Mouse (Mus musculus): Measurements from ENCODE around the gene Cgrrf1.

Gene Cgrrf1

GRCm38 (mm10) chr14:46827430-46827829 is 4.5 kb upstream of the Cgrrf1 start:
- DNase-seq, result no peak

GRCm38 (mm10) chr14:46831295-46831694 is 630 bp upstream of the Cgrrf1 start:
- DNase-seq, result no peak

DNA sequence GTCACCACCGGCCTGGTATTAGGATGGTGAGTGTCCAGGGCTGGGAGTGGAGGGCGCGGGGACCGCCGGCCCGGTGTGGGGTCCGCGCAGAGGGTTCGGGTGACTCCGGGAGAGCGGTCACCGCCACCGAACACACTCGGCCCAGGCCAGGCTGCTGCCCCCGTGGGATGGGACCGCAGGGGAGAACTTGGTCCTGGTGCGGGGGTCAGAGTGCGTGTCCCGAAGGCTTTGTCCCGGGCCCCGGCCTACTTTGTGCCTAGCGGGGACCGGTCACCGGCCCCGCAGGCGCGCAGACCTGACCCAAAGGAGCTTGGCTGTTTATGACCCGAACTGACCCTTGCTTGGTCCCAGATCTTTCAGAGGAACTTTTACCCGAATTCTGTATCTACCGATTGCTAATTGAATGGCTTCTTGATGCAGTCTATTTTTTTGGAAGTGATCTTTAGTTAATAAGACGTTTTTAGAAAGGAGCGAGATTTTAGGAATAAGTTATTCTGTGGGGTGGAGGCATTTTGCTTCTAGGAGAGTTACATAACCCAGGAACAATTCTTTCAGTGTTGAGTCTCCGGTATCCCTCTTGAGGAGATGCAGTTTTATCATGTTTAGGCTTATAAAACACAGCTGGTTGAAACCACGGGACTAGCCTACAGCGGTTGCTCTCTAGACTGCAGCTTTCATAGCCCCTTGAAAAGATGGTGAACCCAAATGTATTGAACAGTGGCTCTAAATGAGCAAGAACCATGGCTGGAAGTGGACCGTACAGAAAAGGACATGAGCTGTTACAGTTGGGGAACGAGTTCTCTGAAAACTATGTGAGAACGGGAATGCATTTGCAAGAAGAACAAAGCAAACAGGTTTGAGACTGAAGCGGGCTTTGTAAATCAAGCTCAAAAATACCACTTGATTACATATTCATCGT is 688 bp downstream of the Cgrrf1 start:
- DNase-seq, result peak; percentile 64

GRCm38 (mm10) chr14:46839326-46839725 is 7.4 kb downstream of the Cgrrf1 start:
- DNase-seq, result no peak

- no peak for DNase-seq
These were observed 13.8 kb downstream of the Cgrrf1 start for GRCm38 (mm10) chr14:46845706-46846105.

- no peak for DNase-seq
These were observed 16.2 kb downstream of the Cgrrf1 start for GRCm38 (mm10) chr14:46848063-46848590.

DNA sequence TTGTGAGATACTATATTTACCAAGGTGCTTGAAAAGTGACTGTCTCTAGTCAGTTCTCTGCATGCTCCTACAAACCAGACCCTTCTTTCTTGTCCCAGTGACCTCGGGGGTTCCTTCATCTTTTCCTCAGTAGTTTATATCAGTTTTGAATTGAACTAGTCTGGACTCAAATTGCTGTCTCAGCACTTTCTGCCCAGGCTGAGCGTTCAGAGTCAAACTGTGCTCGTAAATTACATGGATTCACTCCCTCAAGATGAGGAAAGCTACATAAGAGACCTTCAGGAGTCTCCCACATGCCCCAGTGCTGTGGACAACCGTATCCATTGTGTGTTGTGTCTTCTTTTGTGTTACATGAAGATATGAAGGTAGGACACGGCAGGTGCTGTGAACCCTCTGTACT is 16.8 kb downstream of the Cgrrf1 start:
- no peak for DNase-seq

GRCm38 (mm10) chr14:46849769-46850168 is 17.8 kb downstream of the Cgrrf1 start:
- DNase-seq, result no peak

GRCm38 (mm10) chr14:46853677-46854076 is 21.8 kb downstream of the Cgrrf1 start:
- no peak for DNase-seq

- no peak for DNase-seq
These were observed 31.0 kb downstream of the Cgrrf1 start for GRCm38 (mm10) chr14:46862922-46863321.

DNA sequence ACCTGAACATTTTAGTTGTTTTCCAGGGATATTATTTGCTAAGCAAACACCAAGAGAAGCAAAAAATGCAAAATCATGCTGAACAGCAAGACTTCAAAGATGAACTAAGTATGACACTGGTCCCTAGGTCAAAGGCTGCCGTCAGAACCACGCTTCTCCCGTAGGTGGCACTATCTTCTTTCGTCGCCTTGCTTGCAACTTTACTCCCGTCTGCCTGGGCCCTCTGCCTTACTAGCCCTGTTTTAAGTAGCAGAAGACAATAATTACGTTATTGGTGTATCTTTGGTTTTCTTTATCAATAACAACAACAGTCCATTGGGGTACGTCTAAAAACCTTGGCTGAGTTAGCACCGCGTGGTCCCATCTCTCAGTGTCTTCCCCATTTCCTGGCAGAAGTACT is 49.0 kb downstream of the Cgrrf1 start:
- DNase-seq, result peak; percentile 83

GRCm38 (mm10) chr14:46881581-46882430 is 49.9 kb downstream of the Cgrrf1 start:
- no peak for DNase-seq

DNA sequence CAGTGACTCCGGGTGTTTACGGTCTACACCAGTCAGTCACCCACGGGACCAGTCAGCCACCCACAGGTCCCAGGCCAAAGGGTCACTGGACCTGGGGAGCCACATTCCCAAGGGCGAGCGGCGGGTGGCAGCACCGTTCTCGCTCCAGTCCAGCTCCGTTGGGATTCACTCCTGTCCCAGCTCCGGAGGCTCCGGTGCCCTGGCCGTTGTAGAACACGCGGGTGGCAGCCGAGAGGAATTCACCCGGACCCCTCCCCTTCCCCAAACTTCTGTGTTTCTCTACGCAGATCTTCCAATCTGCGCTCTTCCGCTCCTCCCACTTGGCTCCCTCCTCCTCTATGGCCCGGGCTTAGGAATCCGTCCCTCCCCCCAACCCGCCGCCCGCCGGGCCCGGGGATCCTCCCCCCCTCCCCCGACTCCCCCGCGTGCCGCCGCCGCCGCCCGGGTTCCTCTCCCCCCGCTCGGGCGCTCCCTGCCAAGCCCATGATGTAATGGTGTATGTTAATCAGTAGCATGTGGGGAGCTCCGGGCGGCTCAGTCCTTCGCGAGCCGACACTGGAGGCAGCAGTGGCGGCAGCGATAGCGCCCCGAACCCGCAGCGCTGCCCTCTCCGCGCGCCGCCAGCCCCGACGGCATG is 50.6 kb downstream of the Cgrrf1 start, which contains the start of gene Samd4:
Gene Samd4 (plus strand): TSS at position 424 of the 637 bp plus-strand sequence.
- peak; percentile 91 for DNase-seq

- DNase-seq, result peak; percentile 78
These were observed 51.3 kb downstream of the Cgrrf1 start for GRCm38 (mm10) chr14:46883068-46883870.

GRCm38 (mm10) chr14:46883871-46884441 is 52.0 kb downstream of the Cgrrf1 start:
- peak; percentile 67 for DNase-seq

DNA sequence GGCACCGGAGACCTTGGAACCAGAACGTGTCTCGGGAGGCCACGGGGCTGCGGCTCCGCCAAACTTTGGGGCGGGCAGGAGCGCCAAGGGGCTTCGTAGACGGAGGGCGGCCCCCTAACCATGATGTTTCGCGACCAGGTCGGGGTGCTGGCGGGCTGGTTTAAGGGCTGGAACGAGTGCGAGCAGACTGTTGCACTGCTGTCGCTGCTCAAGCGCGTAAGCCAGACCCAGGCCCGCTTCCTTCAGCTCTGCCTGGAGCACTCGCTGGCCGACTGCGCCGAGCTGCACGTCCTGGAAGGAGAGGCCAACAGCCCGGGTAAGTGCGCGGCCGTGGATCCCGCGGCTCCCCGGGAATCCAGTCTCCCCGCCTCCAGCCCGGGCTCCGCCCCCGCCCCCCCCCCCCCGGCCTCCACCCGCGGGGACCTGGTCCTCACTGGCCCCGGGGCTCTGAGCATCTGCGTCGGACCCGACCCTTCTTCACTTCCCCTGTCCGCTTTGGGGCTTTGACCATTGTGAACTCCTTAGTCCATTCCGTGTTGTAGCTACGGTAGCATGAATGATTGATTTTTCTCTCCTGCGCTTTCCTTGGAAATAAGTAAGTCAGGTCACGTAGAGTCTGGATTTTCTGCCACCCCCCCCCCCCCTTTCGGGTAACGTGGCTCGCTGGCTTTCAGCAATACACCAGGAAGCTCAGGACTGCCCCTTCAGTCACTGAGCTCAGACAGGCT is 52.9 kb downstream of the Cgrrf1 start:
- peak; percentile 81 for DNase-seq

- DNase-seq, result no peak
These were observed 53.5 kb downstream of the Cgrrf1 start for GRCm38 (mm10) chr14:46885429-46885755.

DNA sequence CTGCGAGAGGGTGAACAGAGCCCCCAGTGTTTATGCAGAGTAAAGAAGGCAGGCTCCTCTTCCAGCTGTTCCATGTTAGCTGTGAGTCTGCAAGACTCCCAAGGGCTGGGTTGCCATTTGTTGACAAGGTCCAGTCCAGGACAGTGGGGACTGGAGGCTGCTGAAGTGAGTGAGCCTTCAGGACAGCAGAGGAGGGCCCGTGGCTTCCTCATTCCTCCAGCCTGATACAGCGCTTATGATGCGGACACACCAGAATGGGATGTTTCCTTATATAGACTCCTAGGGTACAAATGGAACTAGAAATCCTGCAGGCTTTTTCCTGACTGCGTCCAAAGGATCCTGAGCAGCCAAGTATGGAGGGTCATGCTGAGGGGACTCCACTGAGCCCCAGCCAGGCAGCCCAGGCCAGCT is 54.0 kb downstream of the Cgrrf1 start:
- peak; percentile 70 for DNase-seq

- DNase-seq, result no peak
These were observed 57.2 kb downstream of the Cgrrf1 start for GRCm38 (mm10) chr14:46889096-46889495.

DNA sequence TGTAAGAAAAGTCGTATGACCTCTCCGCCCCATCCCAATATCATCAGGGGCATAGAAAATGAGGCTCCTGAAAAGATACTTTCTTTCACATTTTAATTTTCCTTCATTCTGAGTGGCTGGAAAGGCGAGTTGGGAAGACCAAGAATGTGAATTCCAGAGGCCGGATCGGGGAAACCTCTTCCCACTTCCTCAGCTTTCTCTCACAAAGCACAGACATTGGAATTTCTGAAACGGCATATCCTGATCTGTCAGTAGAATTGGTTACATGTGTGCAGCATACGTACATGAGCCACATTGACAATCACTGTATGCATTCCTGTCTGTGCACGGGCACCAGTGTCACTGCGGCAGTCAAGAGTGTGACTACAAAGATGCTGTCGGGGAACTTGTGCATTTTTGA is 62.0 kb downstream of the Cgrrf1 start:
- DNase-seq, result no peak

GRCm38 (mm10) chr14:46897953-46898352 is 66.0 kb downstream of the Cgrrf1 start:
- DNase-seq, result no peak
